Mouse (Mus musculus) erythroblast, embryonic 14.5 days (primary cell): ENCODE results near the gene S1pr4.

ENCODE experiments used
- GATA1 ChIP-seq: IDR thresholded peaks from 2 replicates; pipeline ENCODE4 v1.6.1; 2012; ENCODE audit warnings: low read length, inconsistent platforms, mixed read lengths
- TAL1 ChIP-seq: IDR thresholded peaks from 3 replicates; pipeline ENCODE4 v1.6.1; 2012; ENCODE audit warnings: low read length, inconsistent platforms, mixed read lengths

GRCm38 (mm10) chr10:81546788-81547571, 47.0 kb upstream of the S1pr4 start:
- TF ChIP-seq GATA1 (no peak), TAL1 (no peak)
